Mouse (Mus musculus): ENCODE measurements around the gene Ntrk2. TPM values are rescaled to one million over a fixed set of nuclear protein-coding genes. Genes with fewer than 3 reads are reported as not detected.
A peak's percentile ranks its signal among the peaks of the same experiment; 100 is the strongest.

Ntrk2 gene
- polyA plus RNA-seq, 1 experiment from 2014 or later, result 137 TPM

- WGBS, result 96% methylated on average over 2 of the region's 2 CpGs
- Histone ChIP-seq H3K9ac (replicated peaks; ENCODE audit: low read depth, low read length) (no peak overlapping the region), H3K9me3 (ENCODE audit: control insufficient read depth, low read length) (no peaks in the 10 kb centered on the region), H3K36me3 (ENCODE audit: control insufficient read depth, insufficient read depth, low read length) (no peaks in the 10 kb centered on the region), H3K4me1 (ENCODE audit: control insufficient read depth, insufficient read depth, low read length) (no peaks in the 10 kb centered on the region), H3K4me3 (ENCODE audit: low read depth, low read length) (no peak overlapping the region), H3K4me2 (ENCODE audit: low read depth, low read length) (no peak overlapping the region), H3K27ac (ENCODE audit: low read depth, low read length) (no peak overlapping the region), H3K27me3 (ENCODE audit: control insufficient read depth, insufficient read depth, low read length) (no peaks in the 10 kb centered on the region)
- ATAC-seq (ENCODE audit: low read depth), result no peak
Observed at GRCm38 (mm10) chr13:58997763-58998162, 191.4 kb downstream of the Ntrk2 start.

GRCm38 (mm10) chr13:58999373-59000053 lies 193.1 kb downstream of the Ntrk2 start:
- ATAC-seq (ENCODE audit: low read depth), result no peak
- no peak overlapping the region for H3K4me3 ChIP-seq (ENCODE audit: low read depth, low read length)
- H3K36me3 ChIP-seq (ENCODE audit: control insufficient read depth, insufficient read depth, low read length), result no peaks in the 10 kb centered on the region
- H3K4me1 ChIP-seq (ENCODE audit: control insufficient read depth, insufficient read depth, low read length), result 0 out of 2 replicates have a peak, but pooled peaks cover 5% of the 10 kb centered on the region
- no peaks in the 10 kb centered on the region for H3K27me3 ChIP-seq (ENCODE audit: control insufficient read depth, insufficient read depth, low read length)
- H3K27ac ChIP-seq (ENCODE audit: low read depth, low read length), result no peak overlapping the region
- no peak overlapping the region for H3K4me2 ChIP-seq (ENCODE audit: low read depth, low read length)
- WGBS, result 59% methylated on average over 11 of the region's 11 CpGs
- no peaks in the 10 kb centered on the region for H3K9me3 ChIP-seq (ENCODE audit: control insufficient read depth, low read length)
- H3K9ac ChIP-seq (replicated peaks; ENCODE audit: low read depth, low read length), result no peak overlapping the region

GRCm38 (mm10) chr13:59002943-59003806 lies 196.8 kb downstream of the Ntrk2 start:
- Histone ChIP-seq H3K9me3 (ENCODE audit: control insufficient read depth, low read length) (no peaks in the 10 kb centered on the region), H3K9ac (replicated peaks; ENCODE audit: low read depth, low read length) (no peak overlapping the region), H3K4me1 (ENCODE audit: control insufficient read depth, insufficient read depth, low read length) (0 out of 2 replicates have a peak, but pooled peaks cover 8% of the 10 kb centered on the region), H3K27me3 (ENCODE audit: control insufficient read depth, insufficient read depth, low read length) (no peaks in the 10 kb centered on the region), H3K4me3 (ENCODE audit: low read depth, low read length) (no peak overlapping the region), H3K4me2 (ENCODE audit: low read depth, low read length) (no peak overlapping the region), H3K27ac (ENCODE audit: low read depth, low read length) (no peak overlapping the region), H3K36me3 (ENCODE audit: control insufficient read depth, insufficient read depth, low read length) (no peaks in the 10 kb centered on the region)
- 43% methylated on average over 12 of the region's 12 CpGs for WGBS
- ATAC-seq (ENCODE audit: low read depth), result no peak

GRCm38 (mm10) chr13:59003807-59004173 lies 197.4 kb downstream of the Ntrk2 start:
- H3K9ac ChIP-seq (replicated peaks; ENCODE audit: low read depth, low read length), result no peak overlapping the region
- WGBS, result 20% methylated on average over 6 of the region's 6 CpGs
- H3K9me3 ChIP-seq (ENCODE audit: control insufficient read depth, low read length), result no peaks in the 10 kb centered on the region
- no peak overlapping the region; the same call in 1 of the 2 replicates for H3K27ac ChIP-seq (ENCODE audit: low read depth, low read length)
- no peaks in the 10 kb centered on the region for H3K27me3 ChIP-seq (ENCODE audit: control insufficient read depth, insufficient read depth, low read length)
- no peak overlapping the region for H3K4me3 ChIP-seq (ENCODE audit: low read depth, low read length)
- H3K4me1 ChIP-seq (ENCODE audit: control insufficient read depth, insufficient read depth, low read length), result 0 out of 2 replicates have a peak, but pooled peaks cover 8% of the 10 kb centered on the region
- no peak overlapping the region for H3K4me2 ChIP-seq (ENCODE audit: low read depth, low read length)
- peak; percentile 54; the same call in 1 of the 2 replicates for ATAC-seq (ENCODE audit: low read depth)
- no peaks in the 10 kb centered on the region for H3K36me3 ChIP-seq (ENCODE audit: control insufficient read depth, insufficient read depth, low read length)

GRCm38 (mm10) chr13:59004579-59004978 lies 198.2 kb downstream of the Ntrk2 start:
- H3K27ac ChIP-seq (ENCODE audit: low read depth, low read length), result peak overlapping the region; percentile 40; the same call in 1 of the 2 replicates
- H3K4me1 ChIP-seq (ENCODE audit: control insufficient read depth, insufficient read depth, low read length), result 0 out of 2 replicates have a peak, but pooled peaks cover 8% of the 10 kb centered on the region
- WGBS, result 40% methylated on average over 6 of the region's 6 CpGs
- no peaks in the 10 kb centered on the region for H3K27me3 ChIP-seq (ENCODE audit: control insufficient read depth, insufficient read depth, low read length)
- H3K9me3 ChIP-seq (ENCODE audit: control insufficient read depth, low read length), result no peaks in the 10 kb centered on the region
- no peaks in the 10 kb centered on the region for H3K36me3 ChIP-seq (ENCODE audit: control insufficient read depth, insufficient read depth, low read length)
- H3K9ac ChIP-seq (replicated peaks; ENCODE audit: low read depth, low read length), result no peak overlapping the region
- no peak overlapping the region for H3K4me2 ChIP-seq (ENCODE audit: low read depth, low read length)
- no peak for ATAC-seq (ENCODE audit: low read depth)
- no peak overlapping the region for H3K4me3 ChIP-seq (ENCODE audit: low read depth, low read length)

- H3K9me3 ChIP-seq (ENCODE audit: control insufficient read depth, low read length), result no peaks in the 10 kb centered on the region
- WGBS, result 79% methylated on average over 5 of the region's 5 CpGs
- H3K4me2 ChIP-seq (ENCODE audit: low read depth, low read length), result no peak overlapping the region
- H3K27ac ChIP-seq (ENCODE audit: low read depth, low read length), result peak overlapping the region; percentile 92
- no peak overlapping the region for H3K4me3 ChIP-seq (ENCODE audit: low read depth, low read length)
- H3K4me1 ChIP-seq (ENCODE audit: control insufficient read depth, insufficient read depth, low read length), result peaks cover 21% of the 10 kb centered on the region; the same call in 1 of the 2 replicates
- H3K27me3 ChIP-seq (ENCODE audit: control insufficient read depth, insufficient read depth, low read length), result no peaks in the 10 kb centered on the region
- H3K36me3 ChIP-seq (ENCODE audit: control insufficient read depth, insufficient read depth, low read length), result no peaks in the 10 kb centered on the region
- no peak for ATAC-seq (ENCODE audit: low read depth)
- H3K9ac ChIP-seq (replicated peaks; ENCODE audit: low read depth, low read length), result no peak overlapping the region
Observed at GRCm38 (mm10) chr13:59009855-59010254, 203.5 kb downstream of the Ntrk2 start.

GRCm38 (mm10) chr13:59010893-59011529 lies 204.6 kb downstream of the Ntrk2 start:
- 5% methylated on average over 16 of the region's 16 CpGs for WGBS
- peak; percentile 80 for ATAC-seq (ENCODE audit: low read depth)
- peaks cover 20% of the 10 kb centered on the region; the same call in 1 of the 2 replicates for H3K4me1 ChIP-seq (ENCODE audit: control insufficient read depth, insufficient read depth, low read length)
- H3K9ac ChIP-seq (replicated peaks; ENCODE audit: low read depth, low read length), result peak overlapping the region; percentile 41
- no peaks in the 10 kb centered on the region for H3K36me3 ChIP-seq (ENCODE audit: control insufficient read depth, insufficient read depth, low read length)
- no peaks in the 10 kb centered on the region for H3K27me3 ChIP-seq (ENCODE audit: control insufficient read depth, insufficient read depth, low read length)
- peak overlapping the region; percentile 11 for H3K4me3 ChIP-seq (ENCODE audit: low read depth, low read length)
- peak overlapping the region; percentile 52 for H3K4me2 ChIP-seq (ENCODE audit: low read depth, low read length)
- no peaks in the 10 kb centered on the region for H3K9me3 ChIP-seq (ENCODE audit: control insufficient read depth, low read length)
- peak overlapping the region; percentile 92 for H3K27ac ChIP-seq (ENCODE audit: low read depth, low read length)

- Histone ChIP-seq H3K27me3 (ENCODE audit: control insufficient read depth, insufficient read depth, low read length) (no peaks in the 10 kb centered on the region), H3K4me1 (ENCODE audit: control insufficient read depth, insufficient read depth, low read length) (peaks cover 20% of the 10 kb centered on the region; the same call in 1 of the 2 replicates), H3K27ac (ENCODE audit: low read depth, low read length) (peak overlapping the region; percentile 92), H3K4me2 (ENCODE audit: low read depth, low read length) (peak overlapping the region; percentile 52), H3K9ac (replicated peaks; ENCODE audit: low read depth, low read length) (peak overlapping the region; percentile 41), H3K4me3 (ENCODE audit: low read depth, low read length) (peak overlapping the region; percentile 11), H3K36me3 (ENCODE audit: control insufficient read depth, insufficient read depth, low read length) (no peaks in the 10 kb centered on the region), H3K9me3 (ENCODE audit: control insufficient read depth, low read length) (no peaks in the 10 kb centered on the region)
- peak; percentile 97 for ATAC-seq (ENCODE audit: low read depth)
- under 1% methylated on average over 15 of the region's 15 CpGs for WGBS
Observed at GRCm38 (mm10) chr13:59011530-59011903, 205.1 kb downstream of the Ntrk2 start.
